ENCODE assay signal across 9 mouse cellular contexts in genomic region chr10:75255091-75255490, GRCm38 (mm10). TPM values are rescaled to one million over a fixed set of nuclear protein-coding genes. Genes with fewer than 3 reads are reported as not detected.
DNase-seq lines count a peak whose midpoint lies in the region; ATAC-seq and TF ChIP-seq lines count a peak whose summit lies in the region.
"Had no signal": no experiment of that assay in that cellular context is flagged by ENCODE, and none has a peak within 500 bp of the region (broad histone marks: within the 10 kb centered on the region; RNA-seq: fewer than 3 reads in every experiment).

No protein-coding gene starts in this region.

- H3K4me1 ChIP-seq in heart, postnatal 0 days (ENCODE audit: control insufficient read depth, insufficient read depth), result peaks cover 8% of the 10 kb centered on the region; the same call in 1 of the 2 replicates
- H3K4me1 ChIP-seq in heart, embryonic 12.5 days (replicated peaks), result peaks cover 14% of the 10 kb centered on the region
- peaks cover 8% of the 10 kb centered on the region for H3K4me1 ChIP-seq in spleen, adult 2 months (ENCODE audit: control insufficient read depth, insufficient read depth, insufficient read length)
- 0 out of 2 replicates have a peak, but pooled peaks cover 3% of the 10 kb centered on the region for H3K4me1 ChIP-seq in hindbrain, embryonic 13.5 days (replicated peaks)
- H3K4me1 ChIP-seq: hindbrain, embryonic 15.5 days had no signal

- H3K9ac ChIP-seq in heart, postnatal 0 days (replicated peaks; ENCODE audit: low read depth, low read length), result no peak overlapping the region
- no peak overlapping the region for H3K9ac ChIP-seq in heart, embryonic 12.5 days
- H3K9ac ChIP-seq in hindbrain, embryonic 13.5 days, result no peak overlapping the region
- H3K9ac ChIP-seq: hindbrain, embryonic 15.5 days had no signal

- no peak for TF ChIP-seq EP300 in heart, postnatal 0 days (IDR thresholded peaks at IDR 0.05; ENCODE audit: low read depth)

- ATAC-seq in heart, postnatal 0 days (ENCODE audit: insufficient read depth, low read depth), result no peak
- ATAC-seq in heart, embryonic 12.5 days (ENCODE audit: insufficient number of reproducible peaks, low FRiP score), result no peak
- no peak for ATAC-seq in hindbrain, embryonic 13.5 days (ENCODE audit: low FRiP score)

- intact Hi-C loops in heart, postnatal 10 days (cut with DNase I), result loop anchor here (1.0 to 2.0 kb wide), 3 partner anchors 136 to 232 kb away; no protein-coding TSS in a partner anchor

- H3K36me3 ChIP-seq in heart, postnatal 0 days (replicated peaks; ENCODE audit: control insufficient read depth, insufficient read depth, low read length), result peaks cover 19% of the 10 kb centered on the region
- peaks cover 25% of the 10 kb centered on the region for H3K36me3 ChIP-seq in heart, embryonic 12.5 days
- peaks cover 14% of the 10 kb centered on the region for H3K36me3 ChIP-seq in spleen, adult 2 months (ENCODE audit: control insufficient read depth, insufficient read depth, low read length)
- peaks cover 4% of the 10 kb centered on the region; the same call in 1 of the 2 replicates for H3K36me3 ChIP-seq in splenic B cell, adult 2 months (ENCODE audit: control insufficient read depth, insufficient read depth, low read length, poor library complexity, severe bottlenecking)
- peaks cover 27% of the 10 kb centered on the region for H3K36me3 ChIP-seq in hindbrain, embryonic 13.5 days

- H3K4me2 ChIP-seq in heart, postnatal 0 days (ENCODE audit: low read depth, low read length), result no peak overlapping the region
- H3K4me2 ChIP-seq in heart, embryonic 12.5 days, result no peak overlapping the region
- no peak overlapping the region for H3K4me2 ChIP-seq in hindbrain, embryonic 13.5 days
- H3K4me2 ChIP-seq: hindbrain, embryonic 15.5 days had no signal

- no peak overlapping the region for H3K27ac ChIP-seq in heart, postnatal 0 days (ENCODE audit: low read depth)
- no peak overlapping the region for H3K27ac ChIP-seq in heart, embryonic 12.5 days (ENCODE audit: poor library complexity, severe bottlenecking)
- no peak overlapping the region for H3K27ac ChIP-seq in spleen, adult 2 months (ENCODE audit: insufficient read depth, low read length)
- H3K27ac ChIP-seq in hindbrain, embryonic 13.5 days, result no peak overlapping the region
- H3K27ac ChIP-seq: hindbrain, embryonic 15.5 days had no signal

- H3K27me3 ChIP-seq in heart, postnatal 0 days (ENCODE audit: control insufficient read depth, insufficient read depth, low read length), result no peaks in the 10 kb centered on the region
- H3K27me3 ChIP-seq in heart, embryonic 12.5 days (replicated peaks), result no peaks in the 10 kb centered on the region
- H3K27me3 ChIP-seq in spleen, adult 2 months (ENCODE audit: control insufficient read depth, insufficient read depth, low read length), result no peaks in the 10 kb centered on the region
- H3K27me3 ChIP-seq in splenic B cell, adult 2 months (ENCODE audit: control insufficient read depth, insufficient read depth, low read length, poor library complexity, severe bottlenecking), result no peaks in the 10 kb centered on the region
- no peaks in the 10 kb centered on the region for H3K27me3 ChIP-seq in hindbrain, embryonic 13.5 days
- H3K27me3 ChIP-seq: hindbrain, embryonic 15.5 days had no signal

- 69% methylated on average over 2 of the region's 2 CpGs for WGBS in heart, postnatal 0 days
- WGBS in heart, embryonic 12.5 days, result 66% methylated on average over 2 of the region's 2 CpGs
- WGBS in spleen, adult 2 months, result 74% methylated on average over 2 of the region's 2 CpGs
- WGBS in hindbrain, embryonic 13.5 days, result 76% methylated on average over 2 of the region's 2 CpGs

- H3K4me3 ChIP-seq in heart, postnatal 0 days (ENCODE audit: low read depth, low read length), result no peak overlapping the region
- no peak overlapping the region for H3K4me3 ChIP-seq in heart, embryonic 12.5 days
- H3K4me3 ChIP-seq in spleen, adult 2 months (ENCODE audit: extremely low read depth, insufficient read depth, insufficient read length), result no peak overlapping the region
- no peak overlapping the region for H3K4me3 ChIP-seq in hindbrain, embryonic 13.5 days
- H3K4me3 ChIP-seq: hindbrain, embryonic 15.5 days had no signal

- TF ChIP-seq POLR2A in spleen, adult 2 months (IDR thresholded peaks at IDR 0.05; ENCODE audit: low read depth, low read length), result no peak

- H3K9me3 ChIP-seq in heart, postnatal 0 days (replicated peaks; ENCODE audit: control insufficient read depth, low read length), result no peaks in the 10 kb centered on the region
- H3K9me3 ChIP-seq in heart, embryonic 12.5 days (replicated peaks), result no peaks in the 10 kb centered on the region
- H3K9me3 ChIP-seq in hindbrain, embryonic 13.5 days, result no peaks in the 10 kb centered on the region
- H3K9me3 ChIP-seq: hindbrain, embryonic 15.5 days had no signal

- DNase-seq in heart, postnatal 0 days (ENCODE audit: low spot score), result peak; percentile 21
- peak; percentile 29 to 50 for DNase-seq in spleen, adult 2 months (ENCODE audit: low read depth in 1 of 2, low spot score in 2 of 2)
- no peak for DNase-seq in spleen, adult 12 weeks (ENCODE audit: low spot score)
- DNase-seq in heart, postnatal 10 days, result peak; percentile 32 to 53
- DNase-seq in splenic B cell, adult 2 months (ENCODE audit: low read depth, low spot score), result peak; percentile 80
- DNase-seq in frontal cortex, postnatal 14 days (ENCODE audit: low spot score in 2 of 2), result no peak

- peak; percentile 58 for TF ChIP-seq CTCF in heart, postnatal 0 days (IDR thresholded peaks at IDR 0.05; ENCODE audit: low read depth)
- no peak for TF ChIP-seq CTCF in spleen, adult 2 months (IDR thresholded peaks at IDR 0.05; ENCODE audit: extremely low read depth, insufficient read depth, insufficient read length, insufficient replicate concordance)

RNA-seq across cellular contexts. Expression of gene Specc1l, which starts 43.2 kb away (rescaled TPM):
- total RNA-seq in heart, postnatal 0 days (2014; rRNA removed; ENCODE audit: low replicate concordance), result 23.4 and 28.5 TPM in 2 replicates
- polyA plus RNA-seq in heart, postnatal 0 days (2015; fragmentation: Nextera tagmentation; extraction: Ambion mirVana), result 11.4 and 13.3 TPM in 2 replicates
- polyA plus RNA-seq in heart, embryonic 12.5 days (2016; fragmentation: Nextera tagmentation; extraction: Ambion mirVana), result 30.2 and 32.1 TPM in 2 replicates
- 16.7 and 17.7 TPM in 2 replicates for polyA plus RNA-seq in spleen, adult 2 months (2012; rRNA removed)
- 10 to 100 TPM; 36.9 to 49.4 TPM for total RNA-seq in heart, postnatal 10 days (2021)
- 33.9 and 34.6 TPM in 2 replicates for polyA plus RNA-seq in hindbrain, embryonic 13.5 days (2015; fragmentation: Nextera tagmentation; extraction: Ambion mirVana)

Comparison
In these comparisons a context has a peak if more than half of its experiments do, and no peak if none do; other contexts are left out.
1. DNase-seq: peak in heart, postnatal 0 days (single experiment), spleen, adult 2 months (2 of 2), heart, postnatal 10 days (2 of 2) and splenic B cell, adult 2 months (single experiment); none in spleen, adult 12 weeks (single experiment) and frontal cortex, postnatal 14 days (0 of 2).